Mouse (Mus musculus): ENCODE results near the gene Fuca1. TPM values are rescaled to one million over a fixed set of nuclear protein-coding genes. Genes with fewer than 3 reads are reported as not detected.

The Fuca1 gene
- polyA plus RNA-seq, 1 experiment from 2014 or later = 78.4 TPM

DNA sequence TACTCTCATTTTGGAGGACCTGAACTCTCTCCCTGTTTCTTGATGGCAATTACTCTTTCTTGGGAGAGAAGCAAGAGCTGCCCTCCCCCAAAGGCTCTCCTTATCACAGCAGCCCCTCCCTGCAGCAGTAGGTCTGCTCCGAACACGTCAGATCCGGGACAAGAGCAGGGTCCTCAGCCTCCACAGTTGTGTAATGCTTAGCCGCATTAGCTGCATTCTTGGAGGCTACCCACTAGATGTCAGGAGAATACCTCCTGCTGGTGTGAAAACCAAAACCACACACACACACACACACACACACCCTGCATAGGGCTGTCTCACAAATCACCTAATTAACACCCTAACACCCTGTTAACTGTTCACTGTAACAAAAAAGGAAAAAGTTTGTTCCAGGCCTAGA lies 27.7 kb upstream of the Fuca1 start:
- peaks cover 5% of the 10 kb centered on the region; the same call in 1 of the 2 replicates for H3K4me1 ChIP-seq
- H3K4me2 ChIP-seq = no peak overlapping the region
- H3K9ac ChIP-seq = no peak overlapping the region
- no peak overlapping the region for H3K4me3 ChIP-seq
- no peaks in the 10 kb centered on the region for H3K27me3 ChIP-seq
- no peak overlapping the region for H3K27ac ChIP-seq
- whole genome bisulfite sequencing = 38% methylated on average over 4 of the region's 4 CpGs
- no peaks in the 10 kb centered on the region for H3K9me3 ChIP-seq
- no peak for ATAC-seq (ENCODE audit: insufficient number of reproducible peaks, low FRiP score, low TSS enrichment, low read depth)
- H3K36me3 ChIP-seq = no peaks in the 10 kb centered on the region

GRCm38 (mm10) chr4:135895071-135895571 lies 25.4 kb upstream of the Fuca1 start, which contains the start of gene Cnr2:
Gene Cnr2, plus strand, starts transcription at chr4:135895394.
- no peaks in the 10 kb centered on the region for H3K9me3 ChIP-seq
- ATAC-seq (ENCODE audit: insufficient number of reproducible peaks, low FRiP score, low TSS enrichment, low read depth) = no peak
- H3K27me3 ChIP-seq = no peaks in the 10 kb centered on the region
- H3K4me2 ChIP-seq = no peak within 1 kb of the TSS
- 54% methylated on average over 8 of the region's 8 CpGs for WGBS
- no peak within 1 kb of the TSS for H3K4me3 ChIP-seq
- H3K36me3 ChIP-seq = no peaks in the 10 kb centered on the region
- H3K4me1 ChIP-seq = peaks cover 11% of the 10 kb centered on the region
- no peak within 1 kb of the TSS for H3K9ac ChIP-seq
- H3K27ac ChIP-seq = no peak within 1 kb of the TSS

DNA sequence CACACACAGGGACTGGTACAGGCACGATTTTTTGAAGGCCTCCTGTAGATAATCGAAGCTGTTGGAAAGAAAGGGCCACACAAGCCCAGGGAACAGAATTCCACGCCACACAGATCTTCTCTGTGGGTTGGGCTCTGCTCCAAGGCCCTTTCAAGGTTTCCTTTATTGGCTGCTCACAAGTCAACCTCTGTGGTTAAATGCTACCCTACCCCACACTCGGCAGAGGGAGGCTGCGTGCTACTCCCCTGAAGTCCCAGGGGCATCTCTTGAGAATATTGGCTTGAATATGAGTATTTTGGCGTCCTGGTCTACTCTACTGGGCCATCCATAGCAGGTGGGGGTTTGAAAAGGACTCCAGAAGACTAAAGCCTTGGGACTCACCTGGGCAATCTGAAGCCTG lies 24.4 kb upstream of the Fuca1 start:
- Histone ChIP-seq H3K4me2 (no peak overlapping the region), H3K9me3 (no peaks in the 10 kb centered on the region), H3K4me3 (no peak overlapping the region), H3K27ac (no peak overlapping the region), H3K4me1 (peaks cover 11% of the 10 kb centered on the region), H3K9ac (no peak overlapping the region), H3K36me3 (no peaks in the 10 kb centered on the region), H3K27me3 (no peaks in the 10 kb centered on the region)
- WGBS = 58% methylated on average over 6 of the region's 6 CpGs
- ATAC-seq (ENCODE audit: insufficient number of reproducible peaks, low FRiP score, low TSS enrichment, low read depth) = no peak

DNA sequence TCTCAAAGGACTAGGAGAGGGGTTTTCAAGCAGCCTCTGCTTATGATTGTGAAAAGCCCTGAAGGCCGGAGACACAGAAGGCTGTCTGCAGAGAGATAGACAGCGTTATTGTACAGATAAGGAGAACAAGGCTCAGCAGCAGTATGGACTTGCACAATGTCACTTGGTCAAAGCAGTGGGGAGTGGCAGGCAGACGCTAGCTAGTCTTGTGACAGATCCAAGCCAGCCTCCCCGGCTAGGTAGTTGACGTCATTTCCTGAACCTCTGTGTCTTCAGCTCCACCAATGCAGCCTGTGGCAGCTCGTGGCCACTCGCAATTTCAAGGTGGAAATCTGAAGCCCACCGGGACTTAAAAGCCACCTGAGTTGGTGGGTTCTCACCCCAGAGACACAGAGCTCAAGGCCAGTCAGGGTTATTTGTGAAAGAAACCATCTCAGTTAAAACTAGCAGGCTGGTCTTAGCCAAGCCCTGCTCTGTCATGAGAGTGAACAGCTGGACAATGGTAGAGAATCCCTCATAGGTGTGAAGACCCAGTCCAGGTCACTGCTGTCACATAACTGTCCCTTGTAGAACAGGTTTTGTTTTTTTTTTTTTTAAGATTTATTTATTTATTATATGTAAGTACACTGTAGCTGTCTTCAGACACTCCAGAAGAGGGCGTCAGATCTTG lies 22.0 kb upstream of the Fuca1 start:
- Histone ChIP-seq H3K9ac (no peak overlapping the region), H3K36me3 (no peaks in the 10 kb centered on the region), H3K9me3 (no peaks in the 10 kb centered on the region), H3K4me3 (no peak overlapping the region), H3K4me1 (peaks cover 11% of the 10 kb centered on the region), H3K27ac (no peak overlapping the region), H3K27me3 (no peaks in the 10 kb centered on the region), H3K4me2 (no peak overlapping the region)
- 51% methylated on average over 9 of the region's 9 CpGs for WGBS
- ATAC-seq (ENCODE audit: insufficient number of reproducible peaks, low FRiP score, low TSS enrichment, low read depth) = no peak

GRCm38 (mm10) chr4:135899050-135899448 lies 21.5 kb upstream of the Fuca1 start:
- no peak for ATAC-seq (ENCODE audit: insufficient number of reproducible peaks, low FRiP score, low TSS enrichment, low read depth)
- H3K4me1 ChIP-seq = peaks cover 11% of the 10 kb centered on the region
- no peak overlapping the region for H3K4me3 ChIP-seq
- no peaks in the 10 kb centered on the region for H3K36me3 ChIP-seq
- H3K27ac ChIP-seq = no peak overlapping the region
- 84% methylated on average over 7 of the region's 7 CpGs for WGBS
- H3K9me3 ChIP-seq = no peaks in the 10 kb centered on the region
- no peak overlapping the region for H3K9ac ChIP-seq
- H3K4me2 ChIP-seq = no peak overlapping the region
- H3K27me3 ChIP-seq = no peaks in the 10 kb centered on the region

DNA sequence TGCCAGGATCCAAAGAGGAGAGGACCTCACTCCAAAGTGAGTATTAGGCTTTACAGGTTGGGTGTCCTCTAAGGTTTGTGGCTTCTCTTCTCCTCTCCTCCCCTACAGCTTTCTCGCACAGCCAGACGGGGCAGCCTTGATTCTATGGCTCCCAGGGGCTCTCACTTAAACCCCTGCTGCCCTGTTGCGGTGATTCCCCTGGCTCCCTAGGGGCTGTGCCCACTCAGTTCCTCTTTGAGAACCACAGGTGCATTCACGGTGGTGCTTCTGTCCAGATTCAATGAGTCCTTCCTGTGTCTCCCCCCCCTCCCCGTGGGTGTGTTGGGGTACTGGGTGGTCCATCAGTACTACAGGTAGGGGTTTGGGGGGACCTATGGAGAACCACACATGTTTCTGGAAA lies 20.5 kb upstream of the Fuca1 start:
- no peak for ATAC-seq (ENCODE audit: insufficient number of reproducible peaks, low FRiP score, low TSS enrichment, low read depth)
- no peaks in the 10 kb centered on the region for H3K36me3 ChIP-seq

DNA sequence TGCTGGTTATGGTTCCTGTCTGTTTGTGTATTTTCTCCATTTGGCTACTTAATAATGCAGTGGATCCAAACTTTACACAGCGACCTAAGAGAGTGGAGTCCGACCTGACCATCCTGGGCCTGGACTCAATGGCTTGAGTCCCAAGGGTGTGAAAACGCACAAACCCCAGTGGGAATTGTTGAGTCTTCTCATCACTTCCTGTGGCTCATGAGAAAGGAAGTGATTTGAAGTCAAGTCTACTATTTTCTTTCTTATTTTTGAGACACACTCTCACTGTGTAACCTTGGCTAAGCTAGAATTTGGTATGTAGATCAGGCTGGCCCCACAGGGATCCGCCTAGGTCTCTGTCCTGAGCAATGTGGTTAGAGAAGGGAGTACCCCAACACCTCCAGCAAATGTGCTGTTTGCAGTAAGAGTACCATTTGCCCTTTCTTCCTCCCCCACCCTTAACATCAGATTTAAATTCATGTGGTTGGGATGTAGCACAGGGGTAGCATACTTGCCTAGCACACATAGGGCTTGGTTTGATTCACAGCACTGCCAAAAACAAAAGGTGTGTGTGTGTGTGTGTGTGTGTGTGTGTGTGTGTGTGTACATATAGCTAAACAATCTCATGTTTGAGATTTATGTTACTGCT lies 17.8 kb upstream of the Fuca1 start:
- H3K36me3 ChIP-seq = no peaks in the 10 kb centered on the region
- H3K27ac ChIP-seq = no peak overlapping the region
- WGBS = 85% methylated on average over 4 of the region's 4 CpGs
- H3K4me2 ChIP-seq = no peak overlapping the region
- H3K4me3 ChIP-seq = no peak overlapping the region
- H3K9me3 ChIP-seq = no peaks in the 10 kb centered on the region
- H3K4me1 ChIP-seq = peaks cover 6% of the 10 kb centered on the region; the same call in 1 of the 2 replicates
- no peak for ATAC-seq (ENCODE audit: insufficient number of reproducible peaks, low FRiP score, low TSS enrichment, low read depth)
- no peak overlapping the region for H3K9ac ChIP-seq
- no peaks in the 10 kb centered on the region for H3K27me3 ChIP-seq

More for the DNA sequence above, 20.5 kb upstream of the Fuca1 start:
- Histone ChIP-seq H3K9me3 (no peaks in the 10 kb centered on the region), H3K4me1 (peaks cover 11% of the 10 kb centered on the region), H3K9ac (no peak overlapping the region), H3K27ac (no peak overlapping the region), H3K27me3 (no peaks in the 10 kb centered on the region), H3K4me3 (no peak overlapping the region), H3K4me2 (no peak overlapping the region)
- WGBS = 77% methylated on average over 5 of the region's 5 CpGs

DNA sequence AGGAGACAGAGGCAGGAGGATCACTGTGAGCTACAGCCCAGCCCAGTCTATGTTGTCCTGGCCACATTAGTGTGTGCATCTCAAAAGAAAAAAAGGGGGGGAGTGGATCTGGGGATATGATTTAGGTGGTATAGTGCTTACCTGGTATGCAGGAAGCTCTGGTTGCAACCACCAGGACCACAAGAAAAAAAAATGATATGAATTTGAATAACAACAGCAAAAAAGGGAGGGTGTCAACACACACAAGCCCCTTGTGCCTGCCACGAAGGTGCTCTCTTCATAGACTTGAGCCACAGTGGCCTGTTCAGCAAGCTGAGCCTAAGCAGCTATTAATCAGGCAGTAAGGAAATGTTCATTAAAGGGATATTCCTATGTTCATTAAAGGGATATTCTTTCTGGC lies 15.7 kb upstream of the Fuca1 start:
- WGBS = 50% methylated on average over 1 of the region's 1 CpGs
- Histone ChIP-seq H3K4me1 (no peaks in the 10 kb centered on the region), H3K27ac (no peak overlapping the region), H3K27me3 (no peaks in the 10 kb centered on the region), H3K9ac (no peak overlapping the region), H3K4me2 (no peak overlapping the region), H3K4me3 (no peak overlapping the region), H3K9me3 (no peaks in the 10 kb centered on the region), H3K36me3 (no peaks in the 10 kb centered on the region)
- ATAC-seq (ENCODE audit: insufficient number of reproducible peaks, low FRiP score, low TSS enrichment, low read depth) = no peak

GRCm38 (mm10) chr4:135906633-135907032 lies 13.9 kb upstream of the Fuca1 start:
- WGBS = 63% methylated on average over 3 of the region's 3 CpGs
- H3K4me2 ChIP-seq = no peak overlapping the region
- no peak overlapping the region for H3K9ac ChIP-seq
- no peak overlapping the region for H3K4me3 ChIP-seq
- H3K27ac ChIP-seq = no peak overlapping the region
- no peaks in the 10 kb centered on the region for H3K36me3 ChIP-seq
- no peak for ATAC-seq (ENCODE audit: insufficient number of reproducible peaks, low FRiP score, low TSS enrichment, low read depth)
- H3K27me3 ChIP-seq = no peaks in the 10 kb centered on the region
- no peaks in the 10 kb centered on the region for H3K4me1 ChIP-seq
- no peaks in the 10 kb centered on the region for H3K9me3 ChIP-seq

GRCm38 (mm10) chr4:135909326-135910066 lies 11.0 kb upstream of the Fuca1 start:
- ATAC-seq (ENCODE audit: insufficient number of reproducible peaks, low FRiP score, low TSS enrichment, low read depth) = no peak
- H3K9ac ChIP-seq = no peak overlapping the region
- no peaks in the 10 kb centered on the region for H3K27me3 ChIP-seq
- H3K36me3 ChIP-seq = no peaks in the 10 kb centered on the region
- no peak overlapping the region for H3K4me2 ChIP-seq
- no peak overlapping the region for H3K27ac ChIP-seq
- H3K4me1 ChIP-seq = peaks cover 4% of the 10 kb centered on the region; the same call in 1 of the 2 replicates
- WGBS = 55% methylated on average over 13 of the region's 13 CpGs
- no peaks in the 10 kb centered on the region for H3K9me3 ChIP-seq
- no peak overlapping the region for H3K4me3 ChIP-seq

DNA sequence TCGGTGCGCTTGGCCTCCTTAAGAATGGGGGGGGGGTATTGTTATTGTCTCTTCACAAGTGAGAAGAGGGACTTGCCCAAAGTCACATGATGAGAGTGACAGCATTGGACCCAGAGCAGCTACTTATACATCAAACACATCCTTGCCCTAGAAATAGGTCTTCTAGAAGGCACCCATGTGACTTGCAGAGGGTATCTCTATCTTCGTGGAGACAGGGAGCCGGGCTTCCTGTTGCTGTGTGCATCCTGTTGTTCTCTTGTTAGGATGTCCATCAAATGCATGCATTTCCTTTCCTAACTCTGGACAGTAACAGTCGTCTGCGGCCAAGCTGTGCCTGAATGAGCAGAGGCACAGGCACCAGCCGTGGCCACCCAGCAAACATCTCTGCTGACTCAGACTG lies 9.0 kb upstream of the Fuca1 start:
- Histone ChIP-seq H3K9me3 (no peaks in the 10 kb centered on the region), H3K27ac (no peak overlapping the region), H3K4me1 (peaks cover 4% of the 10 kb centered on the region; the same call in 1 of the 2 replicates), H3K4me3 (no peak overlapping the region), H3K36me3 (no peaks in the 10 kb centered on the region), H3K9ac (no peak overlapping the region), H3K4me2 (no peak overlapping the region), H3K27me3 (no peaks in the 10 kb centered on the region)
- ATAC-seq (ENCODE audit: insufficient number of reproducible peaks, low FRiP score, low TSS enrichment, low read depth) = no peak
- 66% methylated on average over 7 of the region's 7 CpGs for WGBS

GRCm38 (mm10) chr4:135912164-135912563 lies 8.4 kb upstream of the Fuca1 start:
- WGBS = 33% methylated on average over 3 of the region's 3 CpGs

More at GRCm38 (mm10) chr4:135912164-135912563, 8.4 kb upstream of the Fuca1 start:
- 0 out of 2 replicates have a peak, but pooled peaks have one; percentile 35 for ATAC-seq (ENCODE audit: insufficient number of reproducible peaks, low FRiP score, low TSS enrichment, low read depth)
- Histone ChIP-seq H3K9ac (no peak overlapping the region), H3K9me3 (no peaks in the 10 kb centered on the region), H3K27me3 (no peaks in the 10 kb centered on the region), H3K27ac (no peak overlapping the region), H3K4me2 (no peak overlapping the region), H3K4me1 (peaks cover 4% of the 10 kb centered on the region; the same call in 1 of the 2 replicates), H3K36me3 (no peaks in the 10 kb centered on the region), H3K4me3 (no peak overlapping the region)
